Mouse (Mus musculus) ovary, adult 18-20 months (tissue): ENCODE data around the gene N4bp2l2.
A peak's percentile ranks its signal among the peaks of the same experiment; 100 is the strongest.

Experiments used
- DNase-seq: peaks from one replicate; pipeline ENCODE4 v3.0.0; 2022; ENCODE audit warnings: low spot score, mixed read lengths

The N4bp2l2 gene

DNA sequence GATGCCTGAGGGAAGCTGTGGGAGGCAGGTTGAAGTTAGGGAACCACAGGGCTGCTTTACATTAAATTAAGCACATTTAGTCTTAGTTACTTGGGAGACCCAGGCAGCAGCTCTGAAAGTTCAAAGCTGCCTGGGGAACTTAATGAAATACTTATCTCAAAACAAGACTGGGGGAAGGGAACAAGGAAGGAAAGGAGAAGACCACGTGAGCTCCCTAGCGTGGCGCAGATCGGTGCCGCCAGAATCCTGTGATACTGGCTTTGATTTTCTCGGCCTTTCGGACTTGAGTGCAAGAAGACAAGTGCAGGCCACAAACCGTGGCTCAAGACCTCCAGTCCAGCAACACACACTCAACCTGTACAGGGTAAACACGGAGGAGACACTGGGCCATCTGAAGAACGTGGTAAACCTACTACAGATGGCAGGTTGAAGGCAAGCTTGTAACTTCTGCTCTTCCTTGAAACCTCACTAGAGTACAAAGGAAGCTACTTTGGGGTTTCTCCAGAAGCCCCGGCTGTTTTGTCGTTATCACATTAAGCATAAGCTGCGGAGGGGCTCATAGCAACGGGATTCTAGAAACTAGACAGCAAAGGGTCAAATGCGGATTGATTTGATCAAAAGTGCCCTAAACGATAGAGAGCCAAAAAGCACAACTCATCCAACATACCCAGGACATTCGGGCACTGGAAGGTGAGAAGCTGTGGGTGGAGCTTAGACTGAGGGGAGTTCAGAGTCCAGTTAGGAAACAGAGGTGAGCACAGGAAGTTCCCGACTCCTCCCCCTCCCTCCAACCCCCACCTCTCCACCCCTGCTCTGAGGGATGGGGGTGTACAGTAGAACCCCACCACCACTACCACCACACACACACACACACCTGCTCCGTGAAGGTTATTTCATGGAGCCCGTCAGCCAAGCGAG, 67.5 kb downstream of the N4bp2l2 start:
- DNase-seq, result no peak

DNA sequence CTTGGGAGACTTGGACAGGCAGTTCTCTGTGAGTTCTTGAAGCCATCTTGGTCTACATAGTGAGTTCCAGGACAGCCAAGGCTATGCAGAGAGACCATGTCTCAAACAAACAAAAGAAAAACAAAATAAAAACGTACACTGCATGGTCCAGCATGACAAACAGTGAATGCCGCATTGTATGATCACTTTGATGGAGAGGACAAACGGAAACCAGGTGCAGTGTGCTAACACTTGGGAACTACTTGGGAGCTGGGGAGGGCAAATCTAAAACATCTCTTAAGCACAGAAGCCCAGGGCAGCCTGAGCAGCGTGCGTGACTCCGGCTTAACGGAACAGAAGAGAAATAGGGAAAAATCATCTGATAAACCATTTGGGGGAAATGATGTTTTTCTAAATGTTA, 68.9 kb downstream of the N4bp2l2 start, which contains the start of gene N4bp2l1:
Gene N4bp2l1 (minus strand): TSS at position 101 of the 400 bp plus-strand sequence.
- no peak for DNase-seq

DNA sequence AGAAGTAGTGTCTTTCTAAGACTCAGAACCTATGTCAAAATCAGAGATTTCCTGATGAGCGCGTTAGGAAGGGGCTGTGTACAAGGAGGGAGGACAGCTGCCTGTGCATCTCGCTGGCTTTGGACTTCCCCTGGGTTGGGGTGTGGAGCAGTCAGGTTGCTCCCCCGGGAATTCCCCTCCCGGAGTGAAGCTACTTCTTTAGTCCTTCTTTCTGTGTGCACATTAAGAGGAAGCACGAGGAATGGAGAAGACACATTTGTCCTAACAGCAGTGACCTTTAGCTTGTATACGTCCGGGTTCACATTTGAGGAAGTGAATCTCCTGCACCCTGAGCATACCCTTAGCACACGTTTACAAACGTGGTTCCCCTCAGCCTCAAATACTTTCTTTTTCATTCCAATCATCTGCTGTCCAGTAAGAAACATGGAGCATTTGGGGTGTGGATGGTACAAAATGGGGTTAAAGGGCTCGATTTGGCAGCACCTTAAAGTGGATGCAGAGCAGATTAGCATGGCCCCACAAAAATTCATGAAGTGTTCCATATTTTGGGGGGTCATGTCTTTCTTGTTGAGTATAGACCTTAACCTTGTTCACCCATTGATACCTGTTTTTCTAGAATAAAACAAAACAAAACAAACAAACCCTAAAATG, 70.5 kb downstream of the N4bp2l2 start:
- DNase-seq, result no peak

DNA sequence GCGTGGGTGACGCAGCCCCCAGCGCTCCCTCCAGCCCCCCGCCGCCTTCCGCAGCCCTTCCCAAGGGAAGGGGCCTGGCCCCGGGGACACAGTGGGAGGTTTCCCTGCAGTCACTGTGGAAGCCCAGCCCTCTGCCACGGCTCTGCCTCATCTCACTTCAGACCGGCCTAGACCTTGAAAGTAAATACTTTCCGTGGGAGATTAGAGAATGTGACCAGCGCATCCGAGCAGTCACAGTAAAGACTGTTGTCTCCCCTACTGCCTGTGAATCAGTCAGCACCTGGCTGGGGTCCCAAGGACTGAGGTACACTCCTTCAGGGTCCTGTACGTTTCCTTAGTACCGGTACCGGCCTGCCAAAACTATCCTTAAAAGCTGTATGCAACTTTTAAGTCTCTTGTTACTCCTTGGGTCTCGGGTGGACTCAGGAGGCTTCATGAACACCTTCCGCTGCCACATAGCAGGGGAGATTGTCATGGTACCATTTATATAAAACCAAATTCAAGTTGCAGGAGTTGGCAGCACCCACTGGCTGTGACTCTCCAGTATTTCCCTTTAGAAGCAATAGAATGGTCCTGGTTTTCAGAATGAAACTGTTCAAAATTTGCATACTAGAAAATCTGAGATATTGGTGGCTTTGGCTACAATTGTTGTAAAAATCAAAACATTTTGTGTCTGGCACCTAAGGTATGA, 71.2 kb downstream of the N4bp2l2 start:
- no peak for DNase-seq

DNA sequence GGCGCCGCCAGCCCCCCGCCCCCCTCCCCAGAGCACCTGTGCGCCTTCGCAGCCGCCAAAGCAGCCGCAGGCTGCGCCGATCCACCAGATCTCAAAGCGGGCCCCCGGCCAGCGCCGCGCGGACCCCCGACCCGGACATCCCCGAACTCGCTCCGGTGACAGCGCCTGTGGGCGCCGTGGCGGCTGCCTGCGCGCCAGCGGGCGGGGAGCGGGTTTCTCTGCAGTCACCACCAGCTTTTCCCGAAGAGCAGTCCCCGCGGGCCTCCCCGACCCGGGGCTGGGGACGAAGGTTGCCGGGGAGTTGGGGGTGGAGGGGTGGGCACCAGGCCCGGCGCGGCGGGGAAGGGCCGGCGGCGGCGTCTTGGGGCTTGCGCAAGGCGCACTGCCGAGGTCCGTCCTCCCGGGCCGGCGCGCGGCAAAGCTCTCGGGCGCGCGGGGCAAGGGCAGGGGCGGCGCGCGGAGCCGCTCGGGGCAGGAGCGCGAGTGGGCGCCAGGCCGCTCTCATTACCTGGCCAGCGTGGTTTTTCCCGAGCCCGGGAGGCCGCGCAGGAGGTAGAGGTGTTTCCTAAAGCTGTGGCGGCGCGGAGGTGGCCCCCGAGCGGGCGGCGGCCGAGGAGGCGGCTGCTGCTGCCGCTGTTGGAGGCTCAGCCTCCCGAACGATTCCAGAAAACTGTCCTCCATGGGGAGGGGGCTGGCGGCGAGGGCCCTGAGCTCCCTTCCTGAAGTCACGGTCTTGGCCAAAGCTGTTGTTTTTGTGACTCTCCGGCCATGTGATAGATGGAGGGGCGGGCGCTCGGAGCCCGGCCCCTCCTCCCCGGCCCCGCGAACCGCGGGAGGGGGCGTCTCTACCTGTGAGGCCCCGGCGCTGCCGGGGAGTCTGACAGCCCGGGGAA, 72.0 kb downstream of the N4bp2l2 start:
- peak; percentile 44 for DNase-seq

DNA sequence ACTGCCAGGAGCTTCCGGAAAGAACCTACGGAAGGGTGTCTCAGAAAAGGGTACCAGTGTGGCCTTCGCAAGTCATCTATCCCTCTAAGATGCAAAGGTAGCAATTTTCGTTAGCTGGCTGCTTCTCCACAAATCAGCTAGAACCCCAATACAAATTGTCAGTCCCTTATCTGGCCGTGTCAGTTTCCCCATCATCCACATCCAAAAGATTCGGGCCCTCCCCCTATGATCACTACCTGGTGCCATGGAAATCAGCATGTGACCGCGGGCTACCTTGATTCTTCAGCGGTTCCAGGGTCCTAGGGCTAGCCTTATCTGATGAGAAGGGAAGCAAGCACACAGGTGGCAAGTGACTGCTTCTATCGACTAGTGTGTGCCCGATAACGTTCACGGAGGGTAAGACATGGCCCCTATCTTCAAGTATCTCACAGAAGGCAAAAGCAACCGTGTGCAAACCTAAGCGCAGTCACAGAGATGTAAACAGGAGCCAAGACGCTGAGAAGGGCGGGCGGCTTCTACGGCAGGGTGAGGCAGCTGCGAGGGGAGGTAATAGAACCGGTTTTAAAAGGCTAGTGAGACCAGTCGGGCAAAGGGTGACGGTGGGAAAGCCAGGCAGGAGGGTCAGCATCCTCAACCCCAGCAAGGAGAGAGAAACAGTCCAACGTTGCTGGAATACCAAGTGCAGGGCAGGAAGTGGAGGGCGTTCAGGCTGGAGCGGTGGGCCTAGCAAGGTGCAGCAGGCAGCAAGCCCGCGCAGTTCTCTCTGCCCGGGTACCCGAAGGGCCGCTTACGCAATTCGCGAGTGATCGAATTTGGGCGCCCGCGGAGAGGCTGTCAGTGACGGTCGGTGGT, 72.9 kb downstream of the N4bp2l2 start:
- DNase-seq, result no peak

DNA sequence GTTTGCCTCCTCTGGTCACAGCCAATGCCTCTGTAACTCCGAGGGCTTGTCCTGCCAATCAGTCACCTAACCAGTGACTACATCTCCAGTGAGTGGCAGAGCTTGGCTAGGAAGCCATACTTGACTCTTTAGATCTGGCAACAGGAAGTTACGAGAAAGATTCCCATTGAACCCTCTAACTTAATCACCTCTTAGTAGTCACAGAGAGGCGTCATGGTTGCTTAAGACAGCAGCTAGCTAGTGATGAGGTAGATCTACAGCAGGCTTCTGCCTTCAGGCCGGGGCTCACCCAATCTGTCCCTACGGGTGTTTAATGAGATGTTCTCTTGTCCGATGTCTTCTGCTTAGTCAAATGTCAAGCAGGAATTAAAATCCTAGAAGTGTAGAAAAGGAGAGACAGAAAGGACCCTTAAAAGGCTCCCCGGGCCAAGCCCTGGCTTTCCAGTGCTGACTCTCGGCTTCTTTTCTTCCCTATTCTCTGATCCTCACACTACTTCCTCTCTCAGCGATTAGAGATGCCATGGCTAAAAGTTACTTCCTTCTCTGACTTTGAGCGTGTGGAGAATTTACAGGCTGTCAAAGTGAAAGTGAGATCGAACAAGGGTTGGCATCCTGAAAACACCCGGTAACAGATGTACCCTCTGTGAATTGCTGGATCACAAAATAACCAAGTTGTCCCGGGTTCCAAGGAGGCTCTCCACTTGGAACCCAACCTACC, 73.6 kb downstream of the N4bp2l2 start:
- no peak for DNase-seq

DNA sequence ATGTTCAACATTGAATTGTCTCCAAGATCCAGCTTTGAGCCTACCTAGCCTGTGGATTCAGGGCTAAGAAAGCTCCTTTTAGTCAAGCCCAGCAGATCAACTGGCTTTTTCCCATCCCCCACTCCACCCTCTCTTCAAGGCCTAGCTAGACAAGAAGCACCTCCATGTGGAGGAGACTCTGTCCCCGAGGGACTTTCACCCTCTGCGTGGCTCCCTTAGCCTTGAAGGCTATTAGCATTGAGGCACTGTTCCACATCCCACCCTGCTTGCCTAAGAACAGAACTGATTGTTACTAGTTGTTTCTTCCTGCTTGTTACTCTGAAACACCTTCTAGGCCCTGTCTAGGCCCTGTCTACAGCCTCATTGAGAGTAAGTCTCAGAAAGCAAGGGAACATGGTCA, 76.0 kb downstream of the N4bp2l2 start:
- DNase-seq, result no peak

DNA sequence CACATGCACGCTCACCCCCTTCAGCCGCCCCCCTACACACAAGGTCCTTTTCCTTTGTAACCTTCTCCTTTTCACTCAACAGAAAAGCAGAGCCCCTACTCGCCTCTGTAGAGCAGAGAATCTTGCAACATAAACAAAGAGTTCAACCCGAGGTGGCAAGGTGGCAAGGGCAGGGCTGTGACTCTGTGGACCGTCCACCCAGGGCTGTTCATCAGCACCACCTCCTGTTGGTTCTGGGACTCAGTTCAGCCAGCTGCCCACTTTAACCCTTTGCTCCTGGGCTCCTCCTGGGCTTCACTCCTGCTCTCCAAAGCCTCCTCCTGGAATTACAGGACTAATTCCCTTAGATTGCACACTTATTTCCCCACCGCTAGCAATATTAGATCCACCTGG, 81.7 kb downstream of the N4bp2l2 start:
- DNase-seq, result no peak

DNA sequence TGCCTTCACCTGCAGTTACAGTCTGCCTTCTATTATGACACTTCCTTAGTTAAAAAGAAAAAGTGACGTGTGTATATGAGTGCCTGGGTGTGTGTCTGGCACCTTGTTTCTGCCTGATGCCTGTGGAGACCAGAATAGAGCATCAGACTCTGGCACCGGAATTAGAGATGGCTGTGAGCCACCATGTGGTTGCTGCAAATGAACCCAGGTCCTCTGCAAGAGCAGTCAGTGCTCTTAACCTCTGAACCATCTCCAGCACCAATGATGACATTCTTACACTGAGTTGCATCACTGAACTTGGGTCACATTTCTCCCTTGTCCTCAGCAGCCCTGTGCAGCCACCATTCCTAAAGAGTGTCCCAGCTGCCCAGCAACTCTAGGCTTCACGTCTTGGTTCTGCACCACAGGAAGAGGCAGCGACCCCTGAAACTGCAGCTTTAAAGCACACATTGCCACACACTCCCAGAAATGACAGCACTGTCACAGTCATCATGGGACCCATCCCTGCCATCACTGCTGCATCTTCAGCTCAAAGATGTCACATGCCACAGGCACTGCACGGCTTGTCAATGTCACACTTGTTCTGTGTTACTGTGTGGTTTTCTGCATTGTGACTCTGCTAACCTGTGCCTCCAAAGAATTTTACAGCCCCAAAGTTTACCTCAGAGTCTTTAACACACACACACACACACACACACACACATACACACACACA, 82.2 kb downstream of the N4bp2l2 start:
- no peak for DNase-seq

DNA sequence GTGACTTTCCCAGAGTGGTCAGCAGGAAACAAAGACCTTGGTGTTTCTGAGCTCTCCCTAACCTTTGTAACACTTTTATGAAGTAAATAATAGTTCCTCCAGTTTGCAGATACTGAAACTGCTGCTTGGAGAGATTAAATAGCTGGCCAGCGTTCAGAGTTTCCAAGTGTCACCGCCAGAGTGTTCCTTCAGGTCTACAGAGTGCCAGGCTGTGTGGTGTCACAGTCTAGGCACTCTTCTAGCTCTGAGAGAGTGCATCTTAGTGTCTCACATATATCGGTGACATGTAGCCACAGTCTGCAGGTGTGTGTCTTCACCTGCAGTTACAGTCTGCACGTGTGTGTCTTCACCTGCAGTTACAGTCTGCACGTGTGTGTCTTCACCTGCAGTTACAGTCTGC, 82.8 kb downstream of the N4bp2l2 start:
- no peak for DNase-seq

DNA sequence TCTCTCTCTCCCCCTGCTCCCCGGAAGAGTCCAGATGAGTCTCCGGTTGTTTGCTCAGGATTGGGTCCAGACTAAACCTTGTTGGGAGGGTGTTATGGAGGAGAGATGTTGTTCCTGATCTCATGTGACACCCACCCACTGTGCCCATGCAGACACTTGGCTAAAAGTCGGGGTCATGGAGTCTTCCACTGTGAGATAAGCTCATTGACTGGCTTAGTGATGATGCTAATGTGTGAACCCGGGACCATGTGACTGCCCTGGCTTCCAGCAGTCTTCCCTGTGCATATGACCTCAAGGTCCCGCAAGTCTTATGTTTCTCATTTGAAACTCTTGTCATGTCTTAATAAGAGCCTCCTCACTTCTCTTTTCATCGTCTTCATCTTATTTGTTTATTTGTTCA, 84.8 kb downstream of the N4bp2l2 start:
- peak; percentile 57 for DNase-seq

DNA sequence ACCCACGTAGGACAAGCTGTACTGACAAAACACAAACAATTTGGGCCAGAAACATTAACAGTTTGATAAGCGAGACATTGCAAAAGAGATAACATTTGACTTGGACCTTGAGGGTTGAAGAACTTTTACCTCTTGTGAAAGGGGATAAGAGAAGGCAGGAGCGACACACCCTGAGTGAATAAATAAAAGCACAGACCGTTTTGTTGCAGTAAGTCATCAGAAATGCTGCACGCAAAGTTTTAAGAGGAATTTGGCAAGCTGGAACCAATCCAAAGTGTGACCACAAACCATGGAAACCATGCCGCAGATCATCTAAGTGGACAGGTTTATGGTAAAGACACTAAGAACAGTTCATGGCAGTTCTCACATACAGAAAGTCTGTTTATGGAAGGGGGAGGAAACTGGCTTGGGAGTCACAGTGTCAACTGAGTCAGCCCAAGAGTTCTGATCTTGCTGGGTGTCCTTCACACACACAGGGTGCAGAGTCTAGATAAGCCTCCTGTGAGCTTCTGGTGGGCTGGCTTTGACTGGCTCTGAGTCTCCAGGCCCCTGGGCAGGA, 87.3 kb downstream of the N4bp2l2 start:
- DNase-seq, result no peak

DNA sequence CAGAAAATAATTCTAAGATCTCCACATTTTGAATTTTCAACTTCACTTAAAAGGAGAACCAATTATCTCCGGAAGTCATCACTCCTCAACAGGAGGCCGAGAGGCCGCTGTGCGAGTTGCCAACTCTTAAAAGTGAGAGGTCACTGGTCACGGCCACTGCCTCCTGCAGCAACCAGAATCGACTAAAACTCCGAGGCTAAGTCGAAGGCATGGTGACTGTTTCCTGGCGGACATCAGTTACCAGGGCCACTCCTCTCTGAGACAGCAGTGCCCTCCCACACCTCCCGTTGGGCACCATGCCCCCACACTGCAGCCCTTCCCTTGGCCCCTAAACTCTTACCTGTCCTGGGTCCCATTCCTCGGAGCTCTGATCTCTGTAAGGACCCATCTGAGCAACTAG, 89.2 kb downstream of the N4bp2l2 start:
- DNase-seq, result no peak

DNA sequence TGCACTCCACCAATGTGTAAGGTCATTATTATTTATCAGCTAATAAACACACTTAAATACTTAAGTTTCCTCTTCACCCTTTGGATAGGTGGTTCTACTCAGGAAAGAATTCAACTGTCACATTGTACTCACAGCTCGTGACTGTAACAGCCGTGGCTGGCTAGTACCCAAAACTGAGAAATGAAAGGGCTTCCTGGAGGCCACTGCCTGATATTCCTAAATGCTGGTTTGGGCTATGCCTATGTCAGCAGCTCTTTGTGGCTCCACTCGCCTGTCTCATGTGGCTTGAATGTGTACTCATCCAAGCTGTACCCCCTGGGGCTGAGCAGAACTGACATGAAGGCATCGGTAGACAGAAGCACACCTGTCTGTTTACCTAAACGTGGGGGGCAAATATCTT, 91.1 kb downstream of the N4bp2l2 start:
- no peak for DNase-seq

DNA sequence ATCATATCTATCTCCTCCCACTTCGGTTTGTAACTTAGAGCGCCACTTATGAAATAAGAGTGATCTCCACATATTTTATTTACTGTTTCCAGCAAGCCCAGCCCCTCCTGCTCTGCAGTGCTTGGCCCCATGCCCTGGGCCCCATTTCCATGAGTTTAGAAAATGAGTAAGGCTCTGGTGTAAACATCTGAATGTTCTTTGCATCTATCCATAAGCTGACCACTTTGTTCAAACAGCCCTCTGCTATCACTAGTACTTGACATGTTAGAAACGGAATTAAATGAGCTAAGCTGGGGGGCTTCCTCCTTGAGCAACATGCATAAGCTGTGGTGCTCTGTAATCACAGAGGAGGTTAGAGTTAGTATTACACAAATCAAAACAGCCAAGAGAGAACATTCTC, 91.6 kb downstream of the N4bp2l2 start:
- no peak for DNase-seq

DNA sequence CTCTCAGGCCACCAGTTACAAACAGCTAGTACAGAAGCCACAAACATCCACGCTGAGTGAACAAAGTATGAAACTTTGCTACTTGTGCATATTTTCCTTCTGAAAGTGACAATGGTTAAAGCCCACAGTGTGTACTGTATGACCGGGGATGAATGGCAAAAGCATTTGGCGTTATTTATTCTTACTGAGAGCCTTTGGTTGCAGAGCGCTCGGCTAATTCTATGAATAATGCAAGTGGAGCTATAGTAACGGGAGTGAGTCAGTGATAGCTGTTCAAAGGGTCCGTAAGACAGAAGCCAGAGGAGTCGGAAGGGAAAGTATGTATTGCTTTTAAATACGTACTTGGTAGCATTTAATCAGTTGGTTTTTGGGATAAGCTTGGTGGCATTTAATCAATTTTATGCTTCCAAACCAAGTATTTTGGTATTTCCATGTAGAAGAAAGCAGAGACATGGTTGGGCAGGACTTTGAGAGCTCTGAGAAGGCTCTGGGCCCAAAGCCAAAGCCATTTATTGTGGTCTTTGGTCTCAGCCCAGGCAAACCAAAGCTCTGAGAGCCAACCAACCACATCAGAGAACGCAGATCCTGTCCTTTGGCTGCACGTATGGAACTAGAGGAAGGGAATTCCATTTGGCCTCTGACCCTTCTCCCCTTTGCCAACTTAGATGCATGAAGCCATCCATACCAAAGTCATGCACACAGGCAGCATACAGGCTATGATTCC, 95.3 kb downstream of the N4bp2l2 start:
- DNase-seq, result no peak

DNA sequence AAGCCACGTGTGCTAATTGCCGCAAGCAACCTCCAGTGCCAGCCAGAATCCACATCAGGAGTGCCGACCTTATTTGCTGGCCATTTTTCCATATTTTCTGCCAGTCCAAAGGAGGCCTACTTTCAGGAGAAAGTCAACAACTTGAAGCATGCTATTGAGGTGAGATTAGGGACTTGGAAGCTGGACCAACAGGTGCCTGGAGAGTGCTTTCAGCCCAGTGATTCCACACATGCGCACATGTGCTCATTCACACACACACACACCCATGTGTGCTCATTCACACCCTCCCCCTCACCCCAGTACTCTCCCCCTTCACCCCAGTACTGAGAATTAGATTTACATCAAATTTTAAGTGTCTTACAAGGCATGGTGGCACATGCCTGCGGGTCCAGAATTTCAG, 99.0 kb downstream of the N4bp2l2 start:
- DNase-seq, result no peak

DNA sequence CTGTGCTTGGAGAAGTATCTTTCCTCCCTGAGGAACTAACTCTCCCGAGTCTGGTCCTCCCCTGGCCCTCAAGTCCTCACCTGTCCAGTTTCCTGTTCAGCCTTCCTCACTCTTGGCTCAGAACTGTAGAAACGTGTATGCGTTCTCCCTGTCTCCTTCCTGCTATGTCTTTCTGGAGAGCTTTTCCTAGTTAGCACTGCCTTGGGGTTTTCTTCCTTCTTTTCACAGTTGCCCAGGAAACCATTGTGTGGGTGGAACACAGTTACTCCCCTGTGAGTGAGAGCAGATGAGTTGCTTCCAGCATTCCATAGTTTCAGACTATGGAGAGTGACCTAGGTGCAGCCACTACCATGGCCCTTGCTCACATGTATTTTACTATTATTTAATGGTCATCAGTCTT, 99.8 kb downstream of the N4bp2l2 start:
- no peak for DNase-seq
